Mouse (Mus musculus) adipocyte (in vitro differentiated cells): ENCODE results near the gene 4930524B15Rik.
"Not testable (repeated sequence)": the region's sequence is repeated elsewhere in the genome, so short reads cannot be mapped to it uniquely, and the experiment has no call there.

Experiments
- DNase-seq: peaks from one replicate; pipeline ENCODE4 v3.0.0-alpha.2; 2016; ENCODE audit warnings: low spot score

4930524B15Rik gene

GRCm38 (mm10) chr11:31965256-31966134 is at the start of gene 4930524B15Rik:
Gene 4930524B15Rik, plus strand, starts transcription at chr11:31965592.
- no peak for DNase-seq

GRCm38 (mm10) chr11:31917769-31918168 is 47.6 kb upstream of the 4930524B15Rik start:
- DNase-seq, result no peak

- DNase-seq, result no peak
Measured at GRCm38 (mm10) chr11:31930051-31930450, 35.3 kb upstream of the 4930524B15Rik start.

- DNase-seq, result peak; percentile 28
Measured at GRCm38 (mm10) chr11:31935652-31936051, 29.7 kb upstream of the 4930524B15Rik start.

- no peak for DNase-seq
Measured at GRCm38 (mm10) chr11:31936910-31937525, 28.4 kb upstream of the 4930524B15Rik start.

GRCm38 (mm10) chr11:31940898-31941639 is 24.3 kb upstream of the 4930524B15Rik start:
- DNase-seq, result no peak

GRCm38 (mm10) chr11:31941640-31942638 is 23.5 kb upstream of the 4930524B15Rik start:
- DNase-seq, result no peak

GRCm38 (mm10) chr11:31945471-31945870 is 19.9 kb upstream of the 4930524B15Rik start:
- no peak for DNase-seq

- no peak for DNase-seq
Measured at GRCm38 (mm10) chr11:31948462-31949330, 16.7 kb upstream of the 4930524B15Rik start.

- peak; percentile 91 for DNase-seq
Measured at GRCm38 (mm10) chr11:31949331-31949785, 16.0 kb upstream of the 4930524B15Rik start.

- no peak for DNase-seq
Measured at GRCm38 (mm10) chr11:31960071-31960470, 5.3 kb upstream of the 4930524B15Rik start.

- no peak for DNase-seq
Measured at GRCm38 (mm10) chr11:31963993-31964392, 1.4 kb upstream of the 4930524B15Rik start.

- DNase-seq, result no peak
Measured at GRCm38 (mm10) chr11:31974132-31974531, 8.7 kb downstream of the 4930524B15Rik start.

GRCm38 (mm10) chr11:31974826-31975225 is 9.4 kb downstream of the 4930524B15Rik start:
- no peak for DNase-seq

GRCm38 (mm10) chr11:31975678-31976077 is 10.3 kb downstream of the 4930524B15Rik start:
- no peak for DNase-seq

GRCm38 (mm10) chr11:31976137-31976536 is 10.7 kb downstream of the 4930524B15Rik start:
- DNase-seq, result no peak

- DNase-seq, result not testable (repeated sequence)
Measured at GRCm38 (mm10) chr11:31980089-31980488, 14.7 kb downstream of the 4930524B15Rik start.

- no peak for DNase-seq
Measured at GRCm38 (mm10) chr11:31981830-31982229, 16.4 kb downstream of the 4930524B15Rik start.

- not testable (repeated sequence) for DNase-seq
Measured at GRCm38 (mm10) chr11:31982247-31982943, 17.0 kb downstream of the 4930524B15Rik start.
